Mouse (Mus musculus) neutrophil, adult 59 days (primary cell): ENCODE data around the gene Slc5a8. TPM values are rescaled to one million over a fixed set of nuclear protein-coding genes. Genes with fewer than 3 reads are reported as not detected.

Source experiments
- total RNA-seq, 2 experiments: library from RNA; stranded (reverse); gene quantifications; 1 replicate in 1 of 2; 2 replicates in 1 of 2; pipeline ENCODE4 v1.2.4; 2023

Slc5a8 gene
- total RNA-seq = not detected

DNA sequence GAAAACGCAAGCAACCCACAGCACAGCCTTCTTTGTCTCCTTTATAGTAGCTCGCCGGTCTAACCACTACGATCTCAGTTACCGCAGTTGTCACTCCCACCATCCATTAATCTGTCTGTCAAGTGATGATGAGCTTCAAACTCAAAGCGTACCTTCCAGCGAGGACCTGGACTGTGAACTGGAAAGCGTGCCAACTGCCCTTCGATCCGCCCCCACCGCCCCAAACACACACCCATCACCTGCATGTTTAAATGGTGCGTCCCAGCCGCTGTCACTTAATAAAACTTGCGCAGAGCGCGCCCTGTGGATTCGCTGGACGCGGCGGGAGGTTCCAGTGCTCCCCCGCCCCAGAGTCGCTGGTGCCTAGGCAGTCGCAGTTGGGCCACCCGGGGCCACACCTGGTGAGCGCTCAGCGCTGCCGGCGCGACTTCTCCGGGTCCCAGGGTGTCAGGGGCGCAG lies at the start of gene Slc5a8:
TSS of gene Slc5a8 (plus strand) at position 361 of the 459 bp plus-strand sequence.

Other genes with a start within 250 kb of the Slc5a8 start
- gene Spic, start 201.0 kb upstream of the Slc5a8 start, total RNA-seq = under 1 TPM; 0.62 to 0.79 TPM
- 10 to 100 TPM; 26.8 to 37.8 TPM for gene Arl1, start 155.1 kb upstream of the Slc5a8 start, total RNA-seq
- 10 to 100 TPM in 1 of 2 experiments, 1 to 10 TPM in 1; 9.2 to 17.6 TPM for gene Utp20, start 59.2 kb upstream of the Slc5a8 start, total RNA-seq